Mouse (Mus musculus) kidney, adult 2 months (tissue): ENCODE results near the gene Pjvk.

Experiments
- CTCF ChIP-seq: fragments of 200-500 bp; conservative IDR thresholded peaks from 2 replicates; pipeline ENCODE4 v1.5.1; 2011; ENCODE audit warnings: low read depth, mild to moderate bottlenecking, control low read depth, low read length, moderate library complexity, mixed read lengths; ENCODE audit not compliant: insufficient read depth, insufficient read length
- POLR2A ChIP-seq: fragments of 200-500 bp; IDR thresholded peaks from one replicate; pipeline ENCODE4 v1.6.1; 2011; ENCODE audit warnings: low read depth, low read length, control low read depth

GRCm38 (mm10) chr2:76686986-76687385 is 38.7 kb downstream of the Pjvk start:
- TF ChIP-seq CTCF (no peak), POLR2A (no peak)
